ENCODE assay signal across 20 mouse cellular contexts in the genomic region with DNA sequence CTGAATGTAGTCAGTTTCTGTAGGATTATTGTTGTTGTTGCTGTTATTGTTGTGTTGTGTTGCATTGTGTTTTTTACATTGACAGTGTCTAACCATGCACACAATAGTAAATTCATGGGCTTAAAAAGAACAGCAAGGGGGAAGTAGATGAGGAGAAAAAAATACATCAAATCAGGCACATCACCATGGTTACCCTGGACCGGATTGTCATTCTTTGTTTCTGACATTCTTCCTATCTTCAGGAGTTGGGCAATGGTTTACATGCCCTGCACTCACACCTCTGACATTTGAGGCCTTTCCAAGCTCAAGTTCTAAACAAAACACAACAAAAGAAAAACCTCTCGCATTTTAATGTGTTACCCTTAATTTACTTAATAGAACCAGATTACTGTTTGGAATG.
DNase-seq lines count a peak whose midpoint lies in the region; ATAC-seq and TF ChIP-seq lines count a peak whose summit lies in the region.
"Had no signal": no experiment of that assay in that cellular context is flagged by ENCODE, and none has a peak within 500 bp of the region (broad histone marks: within the 10 kb centered on the region; RNA-seq: fewer than 3 reads in every experiment).

No protein-coding gene starts in this region.

- H3K4me1 ChIP-seq in forebrain, embryonic 11.5 days (replicated peaks; ENCODE audit: control insufficient read depth, insufficient read depth, low read length): no peaks in the 10 kb centered on the region; the same call in 1 of the 2 replicates
- peaks cover 4% of the 10 kb centered on the region; the same call in 1 of the 2 replicates for H3K4me1 ChIP-seq in forebrain, embryonic 12.5 days
- H3K4me1 ChIP-seq in midbrain, embryonic 12.5 days: 0 out of 2 replicates have a peak, but pooled peaks cover 4% of the 10 kb centered on the region
- no peaks in the 10 kb centered on the region for H3K4me1 ChIP-seq in midbrain, postnatal 0 days (ENCODE audit: insufficient read depth, low read length)
- no peaks in the 10 kb centered on the region for H3K4me1 ChIP-seq in forebrain, embryonic 16.5 days (replicated peaks; ENCODE audit: control insufficient read depth, insufficient read depth, low read length)
- H3K4me1 ChIP-seq: embryonic facial prominence, embryonic 12.5 days; limb, embryonic 15.5 days; neural tube, embryonic 13.5 days had no signal

- H3K9ac ChIP-seq in forebrain, embryonic 11.5 days (ENCODE audit: low read length): no peak overlapping the region
- no peak overlapping the region for H3K9ac ChIP-seq in forebrain, embryonic 12.5 days
- H3K9ac ChIP-seq in midbrain, embryonic 12.5 days (replicated peaks): no peak overlapping the region
- no peak overlapping the region for H3K9ac ChIP-seq in midbrain, postnatal 0 days (replicated peaks; ENCODE audit: low read length, poor library complexity, severe bottlenecking)
- H3K9ac ChIP-seq in forebrain, embryonic 16.5 days (replicated peaks; ENCODE audit: low read depth, low read length): no peak overlapping the region
- H3K9ac ChIP-seq: embryonic facial prominence, embryonic 12.5 days; limb, embryonic 15.5 days; liver, embryonic 14.5 days; lung, embryonic 14.5 days; neural tube, embryonic 13.5 days had no signal

- WGBS in forebrain, embryonic 11.5 days: 30% methylated on average over 2 of the region's 2 CpGs
- 32% methylated on average over 2 of the region's 2 CpGs for whole genome bisulfite sequencing in forebrain, embryonic 12.5 days
- 32% methylated on average over 2 of the region's 2 CpGs for WGBS in midbrain, embryonic 12.5 days
- 28% methylated on average over 2 of the region's 2 CpGs for WGBS in midbrain, postnatal 0 days
- 15% methylated on average over 2 of the region's 2 CpGs for WGBS in forebrain, embryonic 16.5 days

- H3K27me3 ChIP-seq in forebrain, embryonic 11.5 days (ENCODE audit: control insufficient read depth, insufficient read depth, low read length): no peaks in the 10 kb centered on the region
- no peaks in the 10 kb centered on the region for H3K27me3 ChIP-seq in forebrain, embryonic 12.5 days
- no peaks in the 10 kb centered on the region; the same call in 1 of the 2 replicates for H3K27me3 ChIP-seq in midbrain, embryonic 12.5 days
- H3K27me3 ChIP-seq in midbrain, postnatal 0 days (ENCODE audit: insufficient read depth, low read length): no peaks in the 10 kb centered on the region
- H3K27me3 ChIP-seq in forebrain, embryonic 16.5 days (replicated peaks; ENCODE audit: control insufficient read depth, insufficient read depth, low read length): no peaks in the 10 kb centered on the region
- H3K27me3 ChIP-seq: embryonic facial prominence, embryonic 12.5 days; limb, embryonic 15.5 days; neural tube, embryonic 13.5 days had no signal

- H3K36me3 ChIP-seq in forebrain, embryonic 11.5 days (ENCODE audit: control insufficient read depth, insufficient read depth, low read length): no peaks in the 10 kb centered on the region
- no peaks in the 10 kb centered on the region for H3K36me3 ChIP-seq in forebrain, embryonic 12.5 days (replicated peaks)
- no peaks in the 10 kb centered on the region for H3K36me3 ChIP-seq in midbrain, embryonic 12.5 days
- H3K36me3 ChIP-seq in midbrain, postnatal 0 days (ENCODE audit: insufficient read depth, low read length): no peaks in the 10 kb centered on the region
- H3K36me3 ChIP-seq in forebrain, embryonic 16.5 days (ENCODE audit: control insufficient read depth, insufficient read depth): no peaks in the 10 kb centered on the region
- H3K36me3 ChIP-seq: embryonic facial prominence, embryonic 12.5 days; limb, embryonic 15.5 days; neural tube, embryonic 13.5 days had no signal

- no peak for TF ChIP-seq CTCF in midbrain, postnatal 0 days (IDR thresholded peaks at IDR 0.05)

- no peak for DNase-seq in forebrain, embryonic 11.5 days (ENCODE audit: low spot score)
- DNase-seq in midbrain, postnatal 0 days (ENCODE audit: low spot score): no peak
- no peak for DNase-seq in left cerebral cortex, adult 9 months (ENCODE audit: low spot score in 2 of 2)
- DNase-seq in spleen, postnatal 36 days (ENCODE audit: low spot score in 2 of 2): no peak
- DNase-seq: adrenal gland, postnatal 14 days; cerebellum, adult 9-10 months; gastrocnemius, adult 2 months; kidney, adult 11 months; left cerebral cortex, postnatal 4 days; lung, embryonic 14.5 days; thymus, postnatal 4 days had no signal

- peak; percentile 65 for ATAC-seq in forebrain, embryonic 11.5 days (replicated peaks; ENCODE audit: low FRiP score)
- ATAC-seq in forebrain, embryonic 12.5 days (ENCODE audit: low FRiP score): no peak; the same call in 1 of the 2 replicates
- ATAC-seq in midbrain, embryonic 12.5 days (ENCODE audit: low FRiP score, low read depth): peak; percentile 71
- no peak for ATAC-seq in midbrain, postnatal 0 days (ENCODE audit: low FRiP score)
- ATAC-seq in forebrain, embryonic 16.5 days: 0 out of 2 replicates have a peak, but pooled peaks have one; percentile 71

- no peak overlapping the region for H3K4me2 ChIP-seq in forebrain, embryonic 11.5 days (ENCODE audit: low read depth, low read length, severe bottlenecking)
- H3K4me2 ChIP-seq in forebrain, embryonic 12.5 days: no peak overlapping the region
- H3K4me2 ChIP-seq in midbrain, embryonic 12.5 days (replicated peaks): no peak overlapping the region
- no peak overlapping the region for H3K4me2 ChIP-seq in midbrain, postnatal 0 days (ENCODE audit: low read depth, low read length, poor library complexity, severe bottlenecking)
- H3K4me2 ChIP-seq in forebrain, embryonic 16.5 days (ENCODE audit: low read length): no peak overlapping the region
- H3K4me2 ChIP-seq: embryonic facial prominence, embryonic 12.5 days; limb, embryonic 15.5 days; lung, embryonic 14.5 days; neural tube, embryonic 13.5 days had no signal

- H3K27ac ChIP-seq in forebrain, embryonic 11.5 days (ENCODE audit: low read depth, low read length): no peak overlapping the region
- no peak overlapping the region for H3K27ac ChIP-seq in forebrain, embryonic 12.5 days
- no peak overlapping the region for H3K27ac ChIP-seq in midbrain, embryonic 12.5 days (replicated peaks)
- H3K27ac ChIP-seq in midbrain, postnatal 0 days (ENCODE audit: low read depth, low read length): no peak overlapping the region
- H3K27ac ChIP-seq in forebrain, embryonic 16.5 days (ENCODE audit: low read length): no peak overlapping the region
- H3K27ac ChIP-seq: embryonic facial prominence, embryonic 12.5 days; gastrocnemius, adult 2 months; kidney, postnatal 0 days; left cerebral cortex, adult 2 months; limb, embryonic 15.5 days; liver, embryonic 14.5 days; neural tube, embryonic 13.5 days had no signal

- no peaks in the 10 kb centered on the region for H3K9me3 ChIP-seq in forebrain, embryonic 11.5 days (ENCODE audit: control insufficient read depth, low read length)
- H3K9me3 ChIP-seq in forebrain, embryonic 12.5 days: no peaks in the 10 kb centered on the region
- no peaks in the 10 kb centered on the region for H3K9me3 ChIP-seq in midbrain, embryonic 12.5 days
- H3K9me3 ChIP-seq in midbrain, postnatal 0 days (ENCODE audit: low read length): no peaks in the 10 kb centered on the region
- H3K9me3 ChIP-seq in forebrain, embryonic 16.5 days (ENCODE audit: control insufficient read depth, low read length): no peaks in the 10 kb centered on the region
- H3K9me3 ChIP-seq: embryonic facial prominence, embryonic 12.5 days; limb, embryonic 15.5 days; neural tube, embryonic 13.5 days had no signal

- no peak overlapping the region for H3K4me3 ChIP-seq in forebrain, embryonic 11.5 days (ENCODE audit: low read depth, low read length)
- H3K4me3 ChIP-seq in forebrain, embryonic 12.5 days (replicated peaks): no peak overlapping the region
- H3K4me3 ChIP-seq in midbrain, embryonic 12.5 days: no peak overlapping the region
- no peak overlapping the region for H3K4me3 ChIP-seq in midbrain, postnatal 0 days (ENCODE audit: low read depth, low read length)
- no peak overlapping the region for H3K4me3 ChIP-seq in forebrain, embryonic 16.5 days (replicated peaks; ENCODE audit: low read length)
- H3K4me3 ChIP-seq: embryonic facial prominence, embryonic 12.5 days; gastrocnemius, adult 2 months; left cerebral cortex, adult 2 months; limb, embryonic 15.5 days; neural tube, embryonic 13.5 days had no signal

Comparison
In these comparisons a context has a peak if more than half of its experiments do, and no peak if none do; other contexts are left out.
1. ATAC-seq: peak in forebrain, embryonic 11.5 days (single experiment), midbrain, embryonic 12.5 days (single experiment) and forebrain, embryonic 16.5 days (single experiment); none in forebrain, embryonic 12.5 days (single experiment) and midbrain, postnatal 0 days (single experiment).